Mouse (Mus musculus) liver, adult 2 months (tissue): ENCODE data around the gene Ahcyl1. TPM values are rescaled to one million over a fixed set of nuclear protein-coding genes. Genes with fewer than 3 reads are reported as not detected.

ENCODE experiments used
- DNase-seq: peaks from one replicate; pipeline ENCODE4 v3.0.0-alpha.2; 2011; ENCODE audit warnings: low read depth, low spot score; ENCODE audit errors: extremely low read depth
- H3K27ac ChIP-seq: fragments of 200-500 bp; replicated peaks from 2 replicates; pipeline ENCODE4 v1.5.1; 2012; ENCODE audit warnings: low read depth, mild to moderate bottlenecking, control low read depth, inconsistent platforms, low read length; ENCODE audit not compliant: insufficient read depth
- H3K27me3 ChIP-seq: fragments of 200-500 bp; 2 replicates; pipeline ENCODE4 v1.6.1; 2012; ENCODE audit warnings: mild to moderate bottlenecking, moderate library complexity, low read length, inconsistent platforms; ENCODE audit not compliant: control insufficient read depth, insufficient read depth
- H3K36me3 ChIP-seq: fragments of 200-500 bp; 2 replicates; pipeline ENCODE4 v1.6.1; 2012; ENCODE audit warnings: low read length, inconsistent platforms; ENCODE audit not compliant: control insufficient read depth, insufficient read depth
- H3K4me1 ChIP-seq: fragments of 200-500 bp; 2 replicates; pipeline ENCODE4 v1.6.1; 2011; ENCODE audit warnings: low read length; ENCODE audit not compliant: control insufficient read depth, insufficient read depth
- H3K4me3 ChIP-seq: fragments of 200-500 bp; 2 replicates; pipeline ENCODE4 v1.5.1; 2011; ENCODE audit warnings: low read depth, mild to moderate bottlenecking, control low read depth, low read length, moderate library complexity; ENCODE audit not compliant: insufficient read depth
- H3K79me2 ChIP-seq: fragments of 200-500 bp; 2 replicates; pipeline ENCODE4 v1.6.1; 2012; ENCODE audit warnings: inconsistent platforms, mild to moderate bottlenecking, low read length, moderate library complexity; ENCODE audit not compliant: control insufficient read depth, insufficient read depth
- H3K9ac ChIP-seq: fragments of 200-500 bp; 2 replicates; pipeline ENCODE4 v1.6.1; 2012; ENCODE audit warnings: low read depth, mild to moderate bottlenecking, control low read depth, inconsistent platforms, low read length
- CTCF ChIP-seq: fragments of 200-500 bp; IDR thresholded peaks from 2 replicates; pipeline ENCODE4 v1.5.1; 2011; ENCODE audit warnings: low read depth, low read length, control low read depth
- POLR2A ChIP-seq: fragments of 200-500 bp; IDR thresholded peaks from 2 replicates; pipeline ENCODE4 v1.6.1; 2011; ENCODE audit warnings: low read length, control low read depth; ENCODE audit not compliant: insufficient read depth; ENCODE audit errors: extremely low read depth
- WGBS: fragments of 180-500 bp; shearing (Covaris S2); methylation state at CpG from one replicate; pipeline ENCODE4 v1.1.7; 2018; 5-methylcytosine and 5-hydroxymethylcytosine counted together
- polyA plus RNA-seq: library from polyadenylated mRNA; depleted of rRNA; stranded (reverse); fragments of >200 nt; gene quantifications from 2 replicates; pipeline ENCODE4 v1.2.3, GENCODE M21; 2012
- total RNA-seq: library from RNA; depleted of rRNA; stranded (reverse); fragments of >200 nt; gene quantifications from 2 replicates; pipeline ENCODE4 v1.2.3, GENCODE M21; 2014

Ahcyl1 gene
- total and polyA plus RNA-seq, 2 experiments: 42.3 to 52.9 TPM

- Histone ChIP-seq H3K4me1 (no peaks in the 10 kb centered on the region), H3K79me2 (no peaks in the 10 kb centered on the region), H3K27ac (no peak overlapping the region), H3K27me3 (no peaks in the 10 kb centered on the region), H3K9ac (no peak overlapping the region), H3K4me3 (no peak overlapping the region), H3K36me3 (no peaks in the 10 kb centered on the region)
- no peak for DNase-seq
- 85% methylated on average over 3 of the region's 3 CpGs for WGBS
- no peak for TF ChIP-seq POLR2A
- no peak for TF ChIP-seq CTCF
Measured at GRCm38 (mm10) chr3:107709156-107709555, 12.8 kb upstream of the Ahcyl1 start.

GRCm38 (mm10) chr3:107707239-107707638 lies 10.9 kb upstream of the Ahcyl1 start:
- Histone ChIP-seq H3K4me3 (no peak overlapping the region), H3K4me1 (no peaks in the 10 kb centered on the region), H3K79me2 (no peaks in the 10 kb centered on the region), H3K36me3 (no peaks in the 10 kb centered on the region), H3K9ac (no peak overlapping the region), H3K27me3 (no peaks in the 10 kb centered on the region), H3K27ac (no peak overlapping the region)
- WGBS: 88% methylated on average over 4 of the region's 4 CpGs
- DNase-seq: no peak
- TF ChIP-seq CTCF (no peak), POLR2A (no peak)

DNA sequence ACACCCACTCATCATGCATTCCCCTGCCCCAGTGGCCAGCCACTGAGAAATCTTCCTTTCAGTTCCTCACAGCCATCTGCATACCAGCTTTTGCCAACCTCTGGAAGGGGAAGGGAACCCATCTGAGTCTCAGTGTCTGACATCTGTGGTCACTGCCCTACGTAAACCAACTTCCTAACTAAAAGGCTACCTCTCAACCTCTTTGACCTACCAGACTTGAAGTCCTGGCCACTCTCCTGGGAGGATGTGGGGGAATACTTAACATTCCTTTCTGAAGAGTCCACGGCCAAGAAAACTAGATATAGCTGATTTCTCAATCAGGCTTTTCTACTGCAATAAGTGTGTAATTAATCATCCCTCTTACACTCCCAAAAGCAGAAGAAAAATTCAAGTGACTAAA lies 9.8 kb upstream of the Ahcyl1 start:
- Histone ChIP-seq H3K4me3 (no peak overlapping the region), H3K4me1 (no peaks in the 10 kb centered on the region), H3K27ac (no peak overlapping the region), H3K9ac (no peak overlapping the region), H3K27me3 (no peaks in the 10 kb centered on the region), H3K36me3 (no peaks in the 10 kb centered on the region), H3K79me2 (no peaks in the 10 kb centered on the region)
- DNase-seq: no peak
- 74% methylated on average over 2 of the region's 2 CpGs for WGBS
- TF ChIP-seq CTCF: no peak
- TF ChIP-seq POLR2A: no peak

GRCm38 (mm10) chr3:107704371-107704705 lies 8.0 kb upstream of the Ahcyl1 start:
- Histone ChIP-seq H3K27me3 (no peaks in the 10 kb centered on the region), H3K4me1 (no peaks in the 10 kb centered on the region), H3K4me3 (no peak overlapping the region), H3K27ac (no peak overlapping the region), H3K9ac (no peak overlapping the region), H3K36me3 (no peaks in the 10 kb centered on the region), H3K79me2 (no peaks in the 10 kb centered on the region)
- TF ChIP-seq POLR2A (no peak), CTCF (no peak)
- no peak for DNase-seq
- 84% methylated on average over 1 of the region's 1 CpGs for WGBS

- H3K4me1 ChIP-seq: peaks cover 4% of the 10 kb centered on the region
- no peak overlapping the region for H3K4me3 ChIP-seq
- WGBS: 75% methylated on average over 7 of the region's 7 CpGs
- no peak overlapping the region for H3K9ac ChIP-seq
- no peak overlapping the region for H3K27ac ChIP-seq
- H3K27me3 ChIP-seq: no peaks in the 10 kb centered on the region
- DNase-seq: no peak
- no peaks in the 10 kb centered on the region for H3K79me2 ChIP-seq
- TF ChIP-seq CTCF: no peak
- TF ChIP-seq POLR2A: no peak
- no peaks in the 10 kb centered on the region for H3K36me3 ChIP-seq
Measured at GRCm38 (mm10) chr3:107703675-107704370, 7.5 kb upstream of the Ahcyl1 start.

DNA sequence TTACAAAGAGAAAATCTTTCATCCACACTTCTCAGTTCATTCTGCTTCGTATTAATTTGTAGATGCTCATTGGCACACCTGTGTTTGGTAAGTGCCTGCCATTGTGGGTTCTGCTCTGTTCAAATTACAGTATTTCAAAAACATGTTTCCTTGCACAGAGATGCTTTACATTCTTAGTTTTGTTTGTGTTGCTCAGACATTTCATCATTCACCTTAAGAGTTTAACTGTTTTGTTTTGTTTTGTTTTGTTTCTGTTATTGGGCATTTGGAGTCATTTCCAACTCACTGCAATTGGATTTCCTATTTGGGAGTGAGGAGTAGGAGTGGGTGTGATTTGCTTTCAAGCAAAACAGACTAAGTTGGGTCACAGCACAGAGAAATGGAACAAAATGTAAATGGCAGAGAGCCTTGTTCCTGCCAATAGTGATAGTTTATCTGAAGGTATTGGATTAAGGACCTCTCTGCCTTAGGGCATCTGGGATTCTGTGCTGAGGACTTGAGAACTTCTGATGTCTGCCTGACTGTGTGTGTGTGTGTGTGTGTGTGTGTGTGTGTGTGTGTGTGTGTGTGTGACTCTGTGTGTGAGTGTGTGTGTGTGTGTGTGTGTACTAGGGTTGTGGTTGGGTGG lies 5.5 kb upstream of the Ahcyl1 start:
- Histone ChIP-seq H3K79me2 (no peaks in the 10 kb centered on the region), H3K36me3 (no peaks in the 10 kb centered on the region), H3K9ac (no peak overlapping the region), H3K27ac (no peak overlapping the region), H3K27me3 (no peaks in the 10 kb centered on the region), H3K4me3 (no peak overlapping the region), H3K4me1 (peaks cover 4% of the 10 kb centered on the region)
- TF ChIP-seq CTCF: no peak
- TF ChIP-seq POLR2A: no peak
- WGBS: 100% methylated on average over 1 of the region's 1 CpGs
- DNase-seq: no peak
